1 mouse cellular context compared by ENCODE assay signal in the genomic region with DNA sequence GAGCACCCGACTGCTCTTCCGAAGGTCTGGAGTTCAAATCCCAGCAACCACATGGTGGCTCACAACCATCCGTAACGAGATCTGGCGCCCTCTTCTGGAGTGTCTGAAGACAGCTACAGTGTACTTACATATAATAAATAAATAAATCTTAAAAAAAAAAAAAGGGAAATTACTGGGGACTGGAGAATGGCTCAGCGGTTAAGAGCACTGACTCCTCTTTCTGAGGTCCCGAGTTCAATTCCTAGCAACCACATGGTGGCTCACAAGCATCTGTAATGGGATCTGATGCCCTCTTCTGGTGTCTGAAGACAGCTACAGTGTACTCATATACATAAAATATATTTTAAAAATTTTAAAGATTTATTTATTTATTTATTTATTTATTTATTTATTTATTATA. TPM values are rescaled to one million over a fixed set of nuclear protein-coding genes. Genes with fewer than 3 reads are reported as not detected.
"Had no signal": no experiment of that assay in that cellular context is flagged by ENCODE, and none has a peak within 500 bp of the region (broad histone marks: within the 10 kb centered on the region; RNA-seq: fewer than 3 reads in every experiment).

No protein-coding gene starts in this region.

RNA-seq across cellular contexts. Expression of gene Epb41l1, which starts 9.4 kb away (rescaled TPM):
- total RNA-seq: granulocyte monocyte progenitor cell, adult 5-6 weeks had no signal
